Mouse (Mus musculus): ENCODE measurements around the gene Nxf1.

DNA sequence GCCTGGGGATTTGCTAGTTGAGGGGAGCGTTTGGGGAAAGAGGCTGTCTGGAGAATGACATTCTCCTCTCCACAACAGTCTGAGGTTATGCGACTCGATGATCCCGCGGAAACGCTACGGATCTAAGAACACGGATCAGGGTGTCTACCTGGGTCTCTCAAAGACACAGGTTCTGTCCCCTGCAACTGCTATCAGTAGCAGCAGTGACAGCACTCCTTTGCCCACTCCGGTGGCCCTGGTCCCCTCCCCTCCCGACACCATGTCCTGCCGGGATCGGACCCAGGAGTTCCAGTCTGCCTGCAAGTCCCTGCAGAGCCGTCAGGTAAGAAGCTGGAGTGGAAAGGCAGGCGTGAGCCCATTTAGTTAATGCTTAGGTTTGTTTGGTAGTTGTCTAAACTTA lies 14.7 kb upstream of the Nxf1 start:
- TF ChIP-seq POLR2A (IDR thresholded peaks at IDR 0.05; ENCODE audit: borderline replicate concordance, low read depth, low read length) (no peak), CTCF (IDR thresholded peaks at IDR 0.05; ENCODE audit: low read depth, low read length) (no peak)

Data from bone marrow macrophage, adult 2 months (primary cell).